In the genomic region with DNA sequence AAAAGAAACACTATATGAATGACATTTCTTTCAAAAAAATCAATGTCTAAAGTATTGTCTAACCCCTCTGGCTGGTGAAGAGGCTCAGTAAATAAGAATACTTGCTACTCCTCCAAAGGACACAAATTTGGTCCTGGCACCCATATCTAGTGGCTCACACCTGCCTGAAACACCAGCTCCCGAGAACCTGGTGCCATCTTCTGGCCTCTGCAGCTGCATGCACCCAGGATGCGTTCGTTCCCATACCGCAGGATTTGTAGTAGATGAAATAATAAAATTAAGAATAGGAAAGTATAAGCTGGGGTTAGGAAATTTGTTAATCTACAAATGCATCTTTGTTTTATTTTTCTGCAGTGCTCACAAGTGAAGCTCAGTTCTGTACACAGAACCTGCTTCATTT, we compare ENCODE assay signal across 21 mouse cellular contexts.
"Had no signal": no experiment of that assay in that cellular context is flagged by ENCODE, and none has a peak within 500 bp of the region (broad histone marks: within the 10 kb centered on the region; RNA-seq: fewer than 3 reads in every experiment).

No protein-coding gene starts in this region.

- H3K36me3 ChIP-seq: limb, embryonic 10.5 days; limb, embryonic 13.5 days; liver, embryonic 12.5 days; liver, embryonic 15.5 days; lung, embryonic 15.5 days had no signal

- H3K9ac ChIP-seq: limb, embryonic 13.5 days; liver, embryonic 12.5 days; liver, embryonic 15.5 days; lung, embryonic 15.5 days had no signal

- H3K9me3 ChIP-seq: limb, embryonic 10.5 days; limb, embryonic 13.5 days; liver, embryonic 12.5 days; liver, embryonic 15.5 days; lung, embryonic 15.5 days had no signal

- DNase-seq: kidney, adult 2 months; kidney, postnatal 25 days; layer of hippocampus, adult 9-11 months; layer of hippocampus, postnatal 36 days; liver; lung, adult 18-20 months; lung, postnatal 14 days; lung, postnatal 4 days; right cerebral cortex, adult 18-20 months; right cerebral cortex, postnatal 14 days; right cerebral cortex, postnatal 4 days; thymus, postnatal 25 days had no signal

- H3K27ac ChIP-seq: kidney, postnatal 0 days; limb, embryonic 10.5 days; limb, embryonic 13.5 days; liver, embryonic 12.5 days; liver, embryonic 15.5 days; lung, embryonic 15.5 days had no signal

- ATAC-seq: intestine, postnatal 0 days; liver, embryonic 12.5 days; midbrain, embryonic 16.5 days had no signal

- H3K27me3 ChIP-seq: limb, embryonic 13.5 days; liver, embryonic 12.5 days; liver, embryonic 15.5 days; lung, embryonic 15.5 days had no signal

- H3K4me2 ChIP-seq: limb, embryonic 13.5 days; liver, embryonic 12.5 days; liver, embryonic 15.5 days; lung, embryonic 15.5 days; midbrain, embryonic 11.5 days had no signal

- H3K4me3 ChIP-seq: limb, embryonic 10.5 days; limb, embryonic 13.5 days; liver, embryonic 12.5 days; liver, embryonic 15.5 days; lung, embryonic 15.5 days had no signal

- H3K4me1 ChIP-seq: limb, embryonic 10.5 days; limb, embryonic 13.5 days; liver, embryonic 12.5 days; liver, embryonic 15.5 days; lung, embryonic 15.5 days had no signal
